Mouse (Mus musculus) forebrain, embryonic 15.5 days (tissue): Measurements from ENCODE around the gene Ppm1n. TPM values are rescaled to one million over a fixed set of nuclear protein-coding genes. Genes with fewer than 3 reads are reported as not detected.

Experiments
- ATAC-seq: fragments of 200-750 bp; cut with Nextera tagmentation; replicated peaks from 2 replicates; pipeline ENCODE4 v1.8.0; 2017; ENCODE audit warnings: mild to moderate bottlenecking, moderate TSS enrichment, moderate library complexity
- H3K27ac ChIP-seq: fragments of 300-500 bp; sonication (generic); replicated peaks from 2 replicates; pipeline ENCODE4 v1.5.1; 2015; ENCODE audit warnings: mild to moderate bottlenecking, inconsistent platforms
- H3K27me3 ChIP-seq: fragments of 300-500 bp; sonication (generic); 2 replicates; pipeline ENCODE4 v1.6.1; 2015; ENCODE audit warnings: inconsistent platforms
- H3K36me3 ChIP-seq: fragments of 300-500 bp; sonication (generic); 2 replicates; pipeline ENCODE4 v1.6.1; 2015; ENCODE audit warnings: mild to moderate bottlenecking, inconsistent platforms
- H3K4me1 ChIP-seq: fragments of 300-500 bp; sonication (generic); 2 replicates; pipeline ENCODE4 v1.6.1; 2015; ENCODE audit warnings: inconsistent platforms
- H3K4me2 ChIP-seq: fragments of 300-500 bp; sonication (generic); replicated peaks from 2 replicates; pipeline ENCODE4 v1.6.1; 2015; ENCODE audit warnings: mild to moderate bottlenecking, inconsistent platforms
- H3K4me3 ChIP-seq: fragments of 300-500 bp; sonication (generic); 2 replicates; pipeline ENCODE4 v1.5.1; 2015; ENCODE audit warnings: mild to moderate bottlenecking, inconsistent platforms
- H3K9ac ChIP-seq: fragments of 300-500 bp; sonication (generic); replicated peaks from 2 replicates; pipeline ENCODE4 v1.6.1; 2015; ENCODE audit warnings: mild to moderate bottlenecking, inconsistent platforms
- H3K9me3 ChIP-seq: fragments of 300-500 bp; sonication (generic); 2 replicates; pipeline ENCODE4 v1.6.1; 2016; ENCODE audit warnings: inconsistent platforms
- WGBS: fragments of 180-500 bp; shearing (Covaris S2); methylation state at CpG from one replicate; pipeline ENCODE4 v1.1.7; 2015; ENCODE audit warnings: mixed read lengths; 5-methylcytosine and 5-hydroxymethylcytosine counted together
- polyA plus RNA-seq: library from polyadenylated mRNA; unstranded; fragments of >200 nt; fragmentation: Nextera tagmentation; extraction: Ambion mirVana; gene quantifications from 2 replicates; pipeline ENCODE4 v1.2.1, GENCODE M21; 2015

Gene Ppm1n
- polyA plus RNA-seq, 1 experiment from 2014 or later: 0.31 TPM

- peaks cover 53% of the 10 kb centered on the region for H3K27me3 ChIP-seq
- H3K9ac ChIP-seq: no peak overlapping the region
- ATAC-seq: no peak
- no peak overlapping the region for H3K27ac ChIP-seq
- WGBS: 42% methylated on average over 16 of the region's 16 CpGs
- no peak overlapping the region for H3K4me2 ChIP-seq
- H3K4me3 ChIP-seq: no peak overlapping the region
- no peaks in the 10 kb centered on the region for H3K9me3 ChIP-seq
- peaks cover 54% of the 10 kb centered on the region for H3K4me1 ChIP-seq
- no peaks in the 10 kb centered on the region for H3K36me3 ChIP-seq
Measured at GRCm38 (mm10) chr7:19305796-19306765, 26.2 kb upstream of the Ppm1n start.

- Histone ChIP-seq H3K9me3 (no peaks in the 10 kb centered on the region), H3K27me3 (peaks cover 53% of the 10 kb centered on the region), H3K4me1 (peaks cover 54% of the 10 kb centered on the region), H3K4me2 (no peak overlapping the region), H3K9ac (no peak overlapping the region), H3K4me3 (no peak overlapping the region), H3K27ac (no peak overlapping the region), H3K36me3 (no peaks in the 10 kb centered on the region)
- ATAC-seq: no peak
- WGBS: 8% methylated on average over 6 of the region's 6 CpGs
Measured at GRCm38 (mm10) chr7:19305413-19305735, 25.5 kb upstream of the Ppm1n start.

GRCm38 (mm10) chr7:19304501-19305412, 24.9 kb upstream of the Ppm1n start:
- peaks cover 54% of the 10 kb centered on the region for H3K4me1 ChIP-seq
- WGBS: 1% methylated on average over 45 of the region's 48 CpGs
- no peak overlapping the region for H3K9ac ChIP-seq
- H3K27me3 ChIP-seq: peaks cover 53% of the 10 kb centered on the region
- ATAC-seq: no peak
- no peaks in the 10 kb centered on the region for H3K9me3 ChIP-seq
- H3K4me2 ChIP-seq: peak overlapping the region; percentile 41
- H3K36me3 ChIP-seq: no peaks in the 10 kb centered on the region
- H3K4me3 ChIP-seq: peak overlapping the region; percentile 25
- no peak overlapping the region for H3K27ac ChIP-seq

- ATAC-seq: no peak
- Histone ChIP-seq H3K36me3 (no peaks in the 10 kb centered on the region), H3K4me1 (peaks cover 44% of the 10 kb centered on the region), H3K9ac (0 out of 2 replicates have a peak overlapping the region, but pooled peaks have one; percentile 10), H3K4me3 (peak overlapping the region; percentile 25), H3K27me3 (peaks cover 53% of the 10 kb centered on the region), H3K27ac (no peak overlapping the region), H3K9me3 (no peaks in the 10 kb centered on the region), H3K4me2 (peak overlapping the region; percentile 41)
- 0% methylated on average over 16 of the region's 16 CpGs for WGBS
Measured at GRCm38 (mm10) chr7:19303770-19304169, 23.9 kb upstream of the Ppm1n start.

- WGBS: 78% methylated on average over 12 of the region's 12 CpGs
- no peak for ATAC-seq
- no peaks in the 10 kb centered on the region for H3K36me3 ChIP-seq
- H3K9ac ChIP-seq: no peak overlapping the region
- H3K27me3 ChIP-seq: peaks cover 53% of the 10 kb centered on the region
- H3K4me2 ChIP-seq: no peak overlapping the region
- peaks cover 40% of the 10 kb centered on the region for H3K4me1 ChIP-seq
- H3K9me3 ChIP-seq: no peaks in the 10 kb centered on the region
- no peak overlapping the region for H3K4me3 ChIP-seq
- no peak overlapping the region for H3K27ac ChIP-seq
Measured at GRCm38 (mm10) chr7:19303046-19303305, 23.1 kb upstream of the Ppm1n start.

- H3K27me3 ChIP-seq: peaks cover 53% of the 10 kb centered on the region
- H3K4me3 ChIP-seq: peak overlapping the region; percentile 54
- no peaks in the 10 kb centered on the region for H3K36me3 ChIP-seq
- H3K9ac ChIP-seq: peak overlapping the region; percentile 45; the same call in 1 of the 2 replicates
- no peak overlapping the region for H3K27ac ChIP-seq
- no peak for ATAC-seq
- peak overlapping the region; percentile 49 for H3K4me2 ChIP-seq
- H3K4me1 ChIP-seq: peaks cover 35% of the 10 kb centered on the region
- WGBS: 49% methylated on average over 13 of the region's 13 CpGs
- no peaks in the 10 kb centered on the region for H3K9me3 ChIP-seq
Measured at GRCm38 (mm10) chr7:19302264-19303045, 22.6 kb upstream of the Ppm1n start.

- ATAC-seq: no peak
- 7% methylated on average over 16 of the region's 16 CpGs for WGBS
- peaks cover 46% of the 10 kb centered on the region for H3K27me3 ChIP-seq
Measured at GRCm38 (mm10) chr7:19301461-19302263, 21.8 kb upstream of the Ppm1n start.

GRCm38 (mm10) chr7:19300501-19301421, 20.9 kb upstream of the Ppm1n start:
- H3K4me3 ChIP-seq: peak overlapping the region; percentile 54
- WGBS: under 1% methylated on average over 29 of the region's 29 CpGs
- peak; percentile 88 for ATAC-seq
- H3K36me3 ChIP-seq: no peaks in the 10 kb centered on the region
- peaks cover 37% of the 10 kb centered on the region for H3K27me3 ChIP-seq
- peaks cover 35% of the 10 kb centered on the region for H3K4me1 ChIP-seq
- H3K4me2 ChIP-seq: peak overlapping the region; percentile 49
- H3K27ac ChIP-seq: peak overlapping the region; percentile 16; the same call in 1 of the 2 replicates
- peak overlapping the region; percentile 45 for H3K9ac ChIP-seq
- H3K9me3 ChIP-seq: no peaks in the 10 kb centered on the region

More at GRCm38 (mm10) chr7:19301461-19302263, 21.8 kb upstream of the Ppm1n start:
- Histone ChIP-seq H3K9me3 (no peaks in the 10 kb centered on the region), H3K4me3 (peak overlapping the region; percentile 54), H3K36me3 (no peaks in the 10 kb centered on the region), H3K27ac (peak overlapping the region; percentile 16; the same call in 1 of the 2 replicates), H3K9ac (peak overlapping the region; percentile 45), H3K4me1 (peaks cover 35% of the 10 kb centered on the region), H3K4me2 (peak overlapping the region; percentile 49)

GRCm38 (mm10) chr7:19299194-19299593, 19.3 kb upstream of the Ppm1n start:
- no peaks in the 10 kb centered on the region for H3K9me3 ChIP-seq
- no peak for ATAC-seq
- H3K4me1 ChIP-seq: peaks cover 28% of the 10 kb centered on the region
- H3K4me3 ChIP-seq: no peak overlapping the region
- 23% methylated on average over 3 of the region's 3 CpGs for WGBS
- no peak overlapping the region for H3K4me2 ChIP-seq
- peaks cover 8% of the 10 kb centered on the region for H3K36me3 ChIP-seq
- peaks cover 22% of the 10 kb centered on the region for H3K27me3 ChIP-seq
- H3K9ac ChIP-seq: no peak overlapping the region
- no peak overlapping the region for H3K27ac ChIP-seq

GRCm38 (mm10) chr7:19297794-19298193, 17.9 kb upstream of the Ppm1n start:
- Histone ChIP-seq H3K4me2 (no peak overlapping the region), H3K36me3 (peaks cover 21% of the 10 kb centered on the region), H3K4me3 (no peak overlapping the region), H3K4me1 (peaks cover 20% of the 10 kb centered on the region), H3K9ac (no peak overlapping the region), H3K27ac (no peak overlapping the region), H3K27me3 (peaks cover 8% of the 10 kb centered on the region), H3K9me3 (no peaks in the 10 kb centered on the region)
- WGBS: 94% methylated on average over 5 of the region's 5 CpGs
- no peak for ATAC-seq
